Mouse (Mus musculus) v-Abl transformed pro-B cells (cell line): ENCODE data around the gene Xrcc2.
"Not testable (repeated sequence)": the region's sequence is repeated elsewhere in the genome, so short reads cannot be mapped to it uniquely, and the experiment has no call there.

Experiments
- in situ Hi-C, 2 experiments: fragments of 400-800 bp; cut with MboI; formaldehyde crosslinking; loops; one replicate each; pipeline ENCODE4 v1.15.1; 2025; ENCODE audit not compliant: unreplicated experiment in 2 of 2

The Xrcc2 gene

GRCm38 (mm10) chr5:25705567-25706349 is at the start of gene Xrcc2:
Gene Xrcc2, minus strand, starts transcription at chr5:25705825.
- in situ Hi-C loops = no loop called here

- in situ Hi-C loops = no loop called here
Observed at GRCm38 (mm10) chr5:25754236-25754766, 48.7 kb upstream of the Xrcc2 start.

- in situ Hi-C loops = no loop called here
Observed at GRCm38 (mm10) chr5:25753556-25754235, 48.1 kb upstream of the Xrcc2 start.

GRCm38 (mm10) chr5:25752862-25753261 is 47.2 kb upstream of the Xrcc2 start:
- in situ Hi-C loops = no loop called here

- in situ Hi-C loops = no loop called here
Observed at GRCm38 (mm10) chr5:25751552-25751951, 45.9 kb upstream of the Xrcc2 start.

- in situ Hi-C loops = no loop called here
Observed at GRCm38 (mm10) chr5:25748613-25749012, 43.0 kb upstream of the Xrcc2 start.

GRCm38 (mm10) chr5:25747904-25748303 is 42.3 kb upstream of the Xrcc2 start:
- in situ Hi-C loops = no loop called here

- in situ Hi-C loops = not testable (repeated sequence)
Observed at GRCm38 (mm10) chr5:25738902-25739301, 33.3 kb upstream of the Xrcc2 start.

GRCm38 (mm10) chr5:25738448-25738847 is 32.8 kb upstream of the Xrcc2 start:
- in situ Hi-C loops = no loop called here

- in situ Hi-C loops = no loop called here
Observed at GRCm38 (mm10) chr5:25735861-25736260, 30.2 kb upstream of the Xrcc2 start.

- in situ Hi-C loops = loop anchor here (5.0 kb wide), 3 partner anchors 242 to 317 kb away; no protein-coding TSS in a partner anchor
Observed at GRCm38 (mm10) chr5:25734318-25734717, 28.7 kb upstream of the Xrcc2 start.

- in situ Hi-C loops = no loop called here
Observed at GRCm38 (mm10) chr5:25724134-25724675, 18.6 kb upstream of the Xrcc2 start.

- in situ Hi-C loops = no loop called here
Observed at GRCm38 (mm10) chr5:25723016-25723415, 17.4 kb upstream of the Xrcc2 start.

GRCm38 (mm10) chr5:25719390-25719789 is 13.8 kb upstream of the Xrcc2 start:
- in situ Hi-C loops = no loop called here

GRCm38 (mm10) chr5:25713001-25713706 is 7.5 kb upstream of the Xrcc2 start:
- in situ Hi-C loops = not testable (repeated sequence)

GRCm38 (mm10) chr5:25704702-25705566 is 691 bp downstream of the Xrcc2 start:
- in situ Hi-C loops = no loop called here

- in situ Hi-C loops = no loop called here
Observed at GRCm38 (mm10) chr5:25697941-25698340, 7.7 kb downstream of the Xrcc2 start.

- in situ Hi-C loops = no loop called here
Observed at GRCm38 (mm10) chr5:25696256-25696655, 9.4 kb downstream of the Xrcc2 start.

GRCm38 (mm10) chr5:25695786-25696185 is 9.8 kb downstream of the Xrcc2 start:
- in situ Hi-C loops = no loop called here
